Mouse (Mus musculus) effector memory CD4-positive, alpha-beta T cell, adult 5 months (primary cell): ENCODE measurements around the gene Prm1. TPM values are rescaled to one million over a fixed set of nuclear protein-coding genes. Genes with fewer than 3 reads are reported as not detected.

Source experiments
- polyA plus RNA-seq: library from polyadenylated mRNA; unstranded; fragments of 100-300 nt; shearing (Covaris generic); gene quantifications from one replicate; pipeline ENCODE4 v1.2.1, GENCODE M21; 2017

Gene Prm1
- polyA plus RNA-seq: 1.1 TPM

GRCm38 (mm10) chr16:10805789-10806527, at the start of gene Prm1:
Gene Prm1, minus strand, starts transcription at chr16:10805839.

GRCm38 (mm10) chr16:10834911-10835587, 29.4 kb upstream of the Prm1 start, which contains the start of gene Rmi2:
Gene Rmi2, plus strand, starts transcription at chr16:10835059.

GRCm38 (mm10) chr16:10812865-10813371, 7.3 kb upstream of the Prm1 start, which contains the start of gene Gm11172:
Gene Gm11172, plus strand, starts transcription at chr16:10812915.

GRCm38 (mm10) chr16:10796034-10796433, 9.6 kb downstream of the Prm1 start, which contains the start of gene Prm2:
Gene Prm2, minus strand, starts transcription at chr16:10796134.

GRCm38 (mm10) chr16:10790702-10791101, 14.9 kb downstream of the Prm1 start, which contains the start of gene Prm3:
Gene Prm3, minus strand, starts transcription at chr16:10790914.

GRCm38 (mm10) chr16:10788271-10788670, 17.4 kb downstream of the Prm1 start, which contains the start of gene Tnp2:
Gene Tnp2, minus strand, starts transcription at chr16:10788660.

GRCm38 (mm10) chr16:10785371-10786231, 20.0 kb downstream of the Prm1 start, which contains the start of gene Socs1:
Gene Socs1, minus strand, starts transcription at chr16:10785536.

Other genes starting within 250 kb of the Prm1 start
- gene Socs1, start 20.3 kb downstream of the Prm1 start, polyA plus RNA-seq: 46.6 TPM
- gene Tnp2, start 17.2 kb downstream of the Prm1 start, polyA plus RNA-seq: 0.95 TPM
- gene Prm3, start 14.9 kb downstream of the Prm1 start, polyA plus RNA-seq: not detected
- gene Prm2, start 9.7 kb downstream of the Prm1 start, polyA plus RNA-seq: not detected
- gene Gm11172, start 7.1 kb upstream of the Prm1 start, polyA plus RNA-seq: not detected
- gene Rmi2, start 29.2 kb upstream of the Prm1 start, polyA plus RNA-seq: 3.4 TPM